11 mouse cellular contexts compared by ENCODE assay signal in the genomic region with DNA sequence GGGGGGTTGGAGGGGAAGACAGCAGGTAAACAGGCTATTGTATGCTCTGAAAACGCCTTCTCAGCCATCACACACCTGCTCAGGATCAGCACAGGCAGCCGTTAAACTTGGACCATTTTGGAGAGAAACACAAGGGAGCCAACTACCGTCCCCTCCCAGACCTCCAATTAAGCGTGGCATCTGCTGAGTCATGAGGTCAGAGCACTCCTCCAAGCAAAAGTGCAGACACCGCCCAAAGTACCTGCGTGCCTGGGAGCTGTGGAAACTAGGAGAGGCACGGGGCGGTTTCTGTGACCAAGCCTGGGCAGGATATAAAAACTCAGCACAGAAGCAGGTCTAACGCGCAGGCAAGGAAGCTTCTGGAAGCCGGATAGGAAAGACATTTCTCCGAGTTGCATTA. TPM values are rescaled to one million over a fixed set of nuclear protein-coding genes. Genes with fewer than 3 reads are reported as not detected.
DNase-seq lines count a peak whose midpoint lies in the region; ATAC-seq and TF ChIP-seq lines count a peak whose summit lies in the region.
"Had no signal": no experiment of that assay in that cellular context is flagged by ENCODE, and none has a peak within 500 bp of the region (broad histone marks: within the 10 kb centered on the region; RNA-seq: fewer than 3 reads in every experiment).

No protein-coding gene starts in this region.

- H3K27ac ChIP-seq in gastrocnemius, adult 2 months, result peak overlapping the region; percentile 60
- 0 out of 2 replicates have a peak overlapping the region, but pooled peaks have one; percentile 19 for H3K27ac ChIP-seq in kidney, embryonic 16.5 days (ENCODE audit: low read length)
- H3K27ac ChIP-seq in cerebellum, adult 2 months (ENCODE audit: insufficient read depth, low read length), result no peak overlapping the region
- no peak overlapping the region for H3K27ac ChIP-seq in liver, embryonic 11.5 days (ENCODE audit: low read depth, low read length)
- H3K27ac ChIP-seq: liver, embryonic 14.5 days had no signal

- peak overlapping the region; percentile 17 for H3K4me2 ChIP-seq in kidney, embryonic 16.5 days (replicated peaks; ENCODE audit: low read depth, low read length)
- H3K4me2 ChIP-seq in liver, embryonic 11.5 days, result no peak overlapping the region

- H3K9me3 ChIP-seq in kidney, embryonic 16.5 days (ENCODE audit: low read length), result no peaks in the 10 kb centered on the region
- no peaks in the 10 kb centered on the region for H3K9me3 ChIP-seq in liver, embryonic 11.5 days (ENCODE audit: control insufficient read depth, low read length)

- ATAC-seq in kidney, embryonic 16.5 days (ENCODE audit: low FRiP score, low TSS enrichment), result peak; percentile 80
- ATAC-seq in megakaryocyte, adult 5-6 weeks (ENCODE audit: poor library complexity, severe bottlenecking), result peak; percentile 61
- ATAC-seq in liver, embryonic 11.5 days (replicated peaks; ENCODE audit: low FRiP score), result no peak

- H3K36me3 ChIP-seq in kidney, embryonic 16.5 days (ENCODE audit: insufficient read depth, low read length), result no peaks in the 10 kb centered on the region
- H3K36me3 ChIP-seq in liver, embryonic 11.5 days (ENCODE audit: control insufficient read depth, insufficient read depth, low read length), result no peaks in the 10 kb centered on the region

- no peak for TF ChIP-seq POLR2A in cerebellum, adult 2 months (IDR thresholded peaks at IDR 0.05; ENCODE audit: borderline replicate concordance, insufficient read depth, low read length)

- DNase-seq in gastrocnemius, adult 2 months, result no peak
- no peak for DNase-seq in gastrocnemius, postnatal 36 days
- peak; percentile 91 for DNase-seq in ZHBTc4 (ENCODE audit: low read depth, low spot score)
- no peak for DNase-seq in cerebellum, adult 2 months
- DNase-seq in liver, embryonic 11.5 days (ENCODE audit: low spot score), result no peak
- DNase-seq in adrenal gland, postnatal 14 days, result no peak
- DNase-seq: cerebellum, postnatal 36 days; thymus, postnatal 36 days had no signal

- intact Hi-C loops in gastrocnemius, adult 2 months (cut with DNase I), result no loop called here
- intact Hi-C loops in gastrocnemius, postnatal 36 days (cut with DNase I), result no loop called here

- peaks cover 15% of the 10 kb centered on the region for H3K4me1 ChIP-seq in kidney, embryonic 16.5 days (ENCODE audit: insufficient read depth, low read length)
- H3K4me1 ChIP-seq in cerebellum, adult 2 months (ENCODE audit: control insufficient read depth, insufficient read depth, low read length), result no peaks in the 10 kb centered on the region
- H3K4me1 ChIP-seq in liver, embryonic 11.5 days (replicated peaks; ENCODE audit: control insufficient read depth, insufficient read depth, low read length), result no peaks in the 10 kb centered on the region

- H3K27me3 ChIP-seq in kidney, embryonic 16.5 days (ENCODE audit: insufficient read depth, low read length), result no peaks in the 10 kb centered on the region
- no peaks in the 10 kb centered on the region; the same call in 1 of the 2 replicates for H3K27me3 ChIP-seq in cerebellum, adult 2 months (ENCODE audit: control insufficient read depth, insufficient read depth, low read length)
- no peaks in the 10 kb centered on the region for H3K27me3 ChIP-seq in liver, embryonic 11.5 days (replicated peaks; ENCODE audit: control insufficient read depth, insufficient read depth, low read length)

- H3K9ac ChIP-seq in kidney, embryonic 16.5 days (replicated peaks; ENCODE audit: low read length), result no peak overlapping the region
- no peak overlapping the region for H3K9ac ChIP-seq in liver, embryonic 11.5 days (ENCODE audit: low read depth, low read length)
- H3K9ac ChIP-seq: liver, embryonic 14.5 days had no signal

- no peak for TF ChIP-seq CTCF in gastrocnemius, adult 2 months (IDR thresholded peaks at IDR 0.05)
- TF ChIP-seq CTCF in cerebellum, adult 2 months (IDR thresholded peaks at IDR 0.05; ENCODE audit: borderline replicate concordance, insufficient read depth, low read depth, low read length), result no peak

- WGBS in kidney, embryonic 16.5 days, result 21% methylated on average over 12 of the region's 12 CpGs
- WGBS in cerebellum, adult 2 months, result 44% methylated on average over 12 of the region's 12 CpGs
- WGBS in liver, embryonic 11.5 days, result 40% methylated on average over 12 of the region's 12 CpGs

- H3K4me3 ChIP-seq in gastrocnemius, adult 2 months, result peak overlapping the region; percentile 59
- no peak overlapping the region for H3K4me3 ChIP-seq in kidney, embryonic 16.5 days (ENCODE audit: low read length)
- H3K4me3 ChIP-seq in cerebellum, adult 2 months (replicated peaks; ENCODE audit: insufficient read depth, low read depth, low read length), result no peak overlapping the region
- H3K4me3 ChIP-seq in liver, embryonic 11.5 days (ENCODE audit: low read depth, low read length), result no peak overlapping the region

RNA-seq across cellular contexts. Expression of a gene that starts 54.8 kb away (rescaled TPM):
- 1 to 10 TPM; 2.1 to 4.0 TPM for total RNA-seq in gastrocnemius, adult 2 months (2021)
- total RNA-seq in gastrocnemius, postnatal 36 days (2021), result 1 to 10 TPM; 2.6 TPM
- 29.1 and 29.8 TPM in 2 replicates for polyA plus RNA-seq in kidney, embryonic 16.5 days (2015; fragmentation: Nextera tagmentation; extraction: Ambion mirVana)
- 1.9 and 3.6 TPM in 2 replicates for total RNA-seq in megakaryocyte, adult 5-6 weeks (2015)
- 0.94 and 1.3 TPM in 2 replicates for total RNA-seq in megakaryocyte, adult 5-6 weeks (2017)
- polyA plus RNA-seq in cerebellum, adult 2 months (2012; rRNA removed), result 7.8 and 8.6 TPM in 2 replicates
- polyA plus RNA-seq in liver, embryonic 11.5 days (2014; fragmentation: Nextera tagmentation; extraction: Ambion mirVana), result 4.4 and 4.7 TPM in 2 replicates
- 15.0 and 19.1 TPM in 2 replicates for total RNA-seq in adrenal gland, postnatal 14 days (2021)

Comparison
In these comparisons a context has a peak if more than half of its experiments do, and no peak if none do; other contexts are left out.
1. H3K27ac ChIP-seq: peak in gastrocnemius, adult 2 months (single experiment) and kidney, embryonic 16.5 days (single experiment); none in cerebellum, adult 2 months (single experiment) and liver, embryonic 11.5 days (single experiment).